In the genomic region with DNA sequence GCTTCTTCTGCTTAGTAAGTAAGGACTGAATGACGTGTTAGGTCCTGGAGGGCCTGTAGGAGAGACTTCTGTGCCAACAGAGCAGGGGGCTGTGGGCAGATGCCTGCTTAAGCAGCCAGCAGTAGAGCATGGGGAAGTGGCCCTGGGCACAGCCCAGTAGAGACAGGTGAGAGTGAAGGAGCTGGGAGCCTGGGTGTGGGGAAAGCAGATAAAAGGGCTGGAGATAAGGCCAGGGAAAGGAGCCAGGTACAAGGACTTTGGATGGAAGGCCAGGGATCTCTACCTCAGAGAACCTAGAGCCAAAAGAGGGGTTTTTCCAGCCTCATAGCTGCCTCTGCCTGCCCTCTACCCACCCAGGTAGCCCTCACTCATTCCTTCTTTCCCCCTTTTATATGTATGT, we compare ENCODE assay signal across 32 mouse cellular contexts. TPM values are rescaled to one million over a fixed set of nuclear protein-coding genes. Genes with fewer than 3 reads are reported as not detected.
A peak's percentile ranks its signal among the peaks of the same experiment; 100 is the strongest.
DNase-seq lines count a peak whose midpoint lies in the region; ATAC-seq and TF ChIP-seq lines count a peak whose summit lies in the region.
"Had no signal": no experiment of that assay in that cellular context is flagged by ENCODE, and none has a peak within 500 bp of the region (broad histone marks: within the 10 kb centered on the region; RNA-seq: fewer than 3 reads in every experiment).

No protein-coding gene starts in this region.

- intact Hi-C loops in heart, postnatal 36 days (cut with DNase I) = no loop called here

- H3K27me3 ChIP-seq in midbrain, embryonic 11.5 days (ENCODE audit: control insufficient read depth, insufficient read depth, low read length) = no peaks in the 10 kb centered on the region
- no peaks in the 10 kb centered on the region for H3K27me3 ChIP-seq in midbrain, embryonic 15.5 days (replicated peaks)
- H3K27me3 ChIP-seq in intestine, postnatal 0 days (replicated peaks; ENCODE audit: control insufficient read depth, insufficient read depth, low read length) = no peaks in the 10 kb centered on the region
- no peaks in the 10 kb centered on the region for H3K27me3 ChIP-seq in stomach, embryonic 16.5 days (ENCODE audit: control insufficient read depth, insufficient read depth, low read length)
- H3K27me3 ChIP-seq in kidney, embryonic 14.5 days (ENCODE audit: control insufficient read depth, insufficient read depth, low read length) = no peaks in the 10 kb centered on the region
- H3K27me3 ChIP-seq: heart, embryonic 15.5 days; hindbrain, embryonic 12.5 days; midbrain, embryonic 12.5 days; neural tube, embryonic 13.5 days had no signal

- 93% methylated on average over 1 of the region's 1 CpGs for whole genome bisulfite sequencing in midbrain, embryonic 11.5 days
- 97% methylated on average over 1 of the region's 1 CpGs for WGBS in midbrain, embryonic 15.5 days
- WGBS in intestine, postnatal 0 days = 56% methylated on average over 1 of the region's 1 CpGs
- 74% methylated on average over 1 of the region's 1 CpGs for WGBS in stomach, embryonic 16.5 days
- 93% methylated on average over 1 of the region's 1 CpGs for WGBS in kidney, embryonic 14.5 days

- no peak overlapping the region for H3K4me3 ChIP-seq in midbrain, embryonic 11.5 days (ENCODE audit: low read depth, low read length)
- H3K4me3 ChIP-seq in midbrain, embryonic 15.5 days = no peak overlapping the region
- no peak overlapping the region for H3K4me3 ChIP-seq in intestine, postnatal 0 days (ENCODE audit: low read depth, low read length)
- no peak overlapping the region for H3K4me3 ChIP-seq in stomach, embryonic 16.5 days (replicated peaks; ENCODE audit: low read length)
- no peak overlapping the region for H3K4me3 ChIP-seq in kidney, embryonic 14.5 days (ENCODE audit: low read length)
- H3K4me3 ChIP-seq: erythroblast, embryonic 14.5 days; heart, embryonic 10.5 days; heart, embryonic 15.5 days; hindbrain, embryonic 12.5 days; midbrain, embryonic 12.5 days; neural tube, embryonic 13.5 days had no signal

- no peak for TF ChIP-seq CTCF in intestine, postnatal 0 days (IDR thresholded peaks at IDR 0.05; ENCODE audit: low read depth)

- no peak for ATAC-seq in midbrain, embryonic 11.5 days (ENCODE audit: low FRiP score)
- ATAC-seq in midbrain, embryonic 15.5 days (replicated peaks) = no peak
- peak; percentile 80 for ATAC-seq in intestine, postnatal 0 days
- peak; percentile 79 for ATAC-seq in stomach, embryonic 16.5 days (ENCODE audit: insufficient read depth, low FRiP score)
- no peak for ATAC-seq in kidney, embryonic 14.5 days (ENCODE audit: low FRiP score, low TSS enrichment)
- ATAC-seq: forebrain, postnatal 0 days; hindbrain, postnatal 0 days had no signal

- H3K27ac ChIP-seq in midbrain, embryonic 11.5 days (ENCODE audit: low read depth, low read length) = no peak overlapping the region
- no peak overlapping the region for H3K27ac ChIP-seq in midbrain, embryonic 15.5 days
- H3K27ac ChIP-seq in intestine, postnatal 0 days (ENCODE audit: low read depth, low read length) = 0 out of 2 replicates have a peak overlapping the region, but pooled peaks have one; percentile 16
- H3K27ac ChIP-seq in stomach, embryonic 16.5 days (ENCODE audit: low read length) = peak overlapping the region; percentile 10; the same call in 1 of the 2 replicates
- H3K27ac ChIP-seq in kidney, embryonic 14.5 days (ENCODE audit: low read depth, low read length) = no peak overlapping the region
- H3K27ac ChIP-seq: hindbrain, embryonic 12.5 days; hindbrain, postnatal 0 days; macrophage; midbrain, embryonic 12.5 days; neural tube, embryonic 13.5 days had no signal

- no peaks in the 10 kb centered on the region for H3K4me1 ChIP-seq in midbrain, embryonic 11.5 days (ENCODE audit: control insufficient read depth, insufficient read depth, low read length)
- H3K4me1 ChIP-seq in midbrain, embryonic 15.5 days = no peaks in the 10 kb centered on the region
- H3K4me1 ChIP-seq in intestine, postnatal 0 days (replicated peaks; ENCODE audit: control insufficient read depth, insufficient read depth, low read length) = peaks cover 4% of the 10 kb centered on the region
- H3K4me1 ChIP-seq in stomach, embryonic 16.5 days (ENCODE audit: control insufficient read depth, insufficient read depth, low read length) = 0 out of 2 replicates have a peak, but pooled peaks cover 5% of the 10 kb centered on the region
- H3K4me1 ChIP-seq in kidney, embryonic 14.5 days (ENCODE audit: control insufficient read depth, insufficient read depth, low read length) = no peaks in the 10 kb centered on the region
- H3K4me1 ChIP-seq: midbrain, embryonic 12.5 days had no signal

- no peak overlapping the region for H3K9ac ChIP-seq in midbrain, embryonic 11.5 days (ENCODE audit: low read length)
- no peak overlapping the region for H3K9ac ChIP-seq in midbrain, embryonic 15.5 days
- no peak overlapping the region for H3K9ac ChIP-seq in intestine, postnatal 0 days (ENCODE audit: low read depth, low read length)
- H3K9ac ChIP-seq in stomach, embryonic 16.5 days (ENCODE audit: low read length) = no peak overlapping the region
- H3K9ac ChIP-seq in kidney, embryonic 14.5 days (ENCODE audit: low read depth, low read length) = no peak overlapping the region
- H3K9ac ChIP-seq: forebrain, postnatal 0 days; heart, embryonic 15.5 days; hindbrain, embryonic 12.5 days; midbrain, embryonic 12.5 days; neural tube, embryonic 13.5 days had no signal

- no peaks in the 10 kb centered on the region for H3K9me3 ChIP-seq in midbrain, embryonic 11.5 days (ENCODE audit: control insufficient read depth, low read length)
- no peaks in the 10 kb centered on the region for H3K9me3 ChIP-seq in midbrain, embryonic 15.5 days
- H3K9me3 ChIP-seq in intestine, postnatal 0 days (ENCODE audit: control insufficient read depth) = no peaks in the 10 kb centered on the region
- H3K9me3 ChIP-seq in stomach, embryonic 16.5 days (replicated peaks; ENCODE audit: control insufficient read depth, low read length) = no peaks in the 10 kb centered on the region
- H3K9me3 ChIP-seq in kidney, embryonic 14.5 days (ENCODE audit: control insufficient read depth, low read length) = no peaks in the 10 kb centered on the region
- H3K9me3 ChIP-seq: G1E; heart, embryonic 15.5 days; midbrain, embryonic 12.5 days; neural tube, embryonic 13.5 days had no signal

- H3K36me3 ChIP-seq in midbrain, embryonic 11.5 days (ENCODE audit: control insufficient read depth, insufficient read depth, low read length) = 0 out of 2 replicates have a peak, but pooled peaks cover 2% of the 10 kb centered on the region
- no peaks in the 10 kb centered on the region for H3K36me3 ChIP-seq in midbrain, embryonic 15.5 days (replicated peaks)
- 0 out of 2 replicates have a peak, but pooled peaks cover 6% of the 10 kb centered on the region for H3K36me3 ChIP-seq in intestine, postnatal 0 days (ENCODE audit: control insufficient read depth, insufficient read depth)
- no peaks in the 10 kb centered on the region for H3K36me3 ChIP-seq in stomach, embryonic 16.5 days (ENCODE audit: control insufficient read depth, insufficient read depth, low read length)
- no peaks in the 10 kb centered on the region for H3K36me3 ChIP-seq in kidney, embryonic 14.5 days (ENCODE audit: control insufficient read depth, insufficient read depth, low read length)
- H3K36me3 ChIP-seq: heart, embryonic 15.5 days; midbrain, embryonic 12.5 days had no signal

- DNase-seq in heart, adult 11 months = peak; percentile 90
- no peak for DNase-seq in heart, postnatal 36 days
- DNase-seq in midbrain, embryonic 11.5 days (ENCODE audit: low spot score, missing footprints) = peak; percentile 37
- no peak for DNase-seq in lung, adult 18-20 months
- DNase-seq: adrenal gland, postnatal 14 days; cerebellum, adult 11 months; cerebellum, adult 9-11 months; forebrain, postnatal 0 days; gastrocnemius, postnatal 10 days; kidney, postnatal 14 days; layer of hippocampus, adult 9-11 months; liver; lung, adult 2 months; lung, postnatal 10 days; thymus, adult 18-20 months; thymus, postnatal 4 days had no signal

- no peak overlapping the region for H3K4me2 ChIP-seq in midbrain, embryonic 11.5 days
- H3K4me2 ChIP-seq in midbrain, embryonic 15.5 days = no peak overlapping the region
- peak overlapping the region; percentile 17; the same call in 1 of the 2 replicates for H3K4me2 ChIP-seq in intestine, postnatal 0 days (replicated peaks; ENCODE audit: low read depth)
- no peak overlapping the region for H3K4me2 ChIP-seq in stomach, embryonic 16.5 days (ENCODE audit: low read depth, low read length)
- H3K4me2 ChIP-seq in kidney, embryonic 14.5 days (replicated peaks; ENCODE audit: low read depth, low read length) = no peak overlapping the region
- H3K4me2 ChIP-seq: heart, embryonic 15.5 days; hindbrain, embryonic 12.5 days; midbrain, embryonic 12.5 days; neural tube, embryonic 13.5 days had no signal

RNA-seq across cellular contexts. Expression of a gene that starts 14.7 kb away (rescaled TPM):
- total RNA-seq in heart, postnatal 36 days (2021) = 1 to 10 TPM; 8.1 to 8.2 TPM
- 5.0 and 6.1 TPM in 2 replicates for polyA plus RNA-seq in midbrain, embryonic 11.5 days (2014; fragmentation: Nextera tagmentation; extraction: Ambion mirVana)
- polyA plus RNA-seq in midbrain, embryonic 15.5 days (2015; fragmentation: Nextera tagmentation; extraction: Ambion mirVana) = 9.2 TPM in 2 replicates
- polyA plus RNA-seq in intestine, postnatal 0 days (2015; fragmentation: Nextera tagmentation; extraction: Ambion mirVana) = 1.6 and 1.7 TPM in 2 replicates
- 3.9 and 4.5 TPM in 2 replicates for polyA plus RNA-seq in stomach, embryonic 16.5 days (2015; fragmentation: Nextera tagmentation; extraction: Ambion mirVana)
- 6.9 and 10.0 TPM in 2 replicates for polyA plus RNA-seq in kidney, embryonic 14.5 days (2014; fragmentation: Nextera tagmentation; extraction: Ambion mirVana)

RNA-seq across cellular contexts. Expression of a gene that starts 28.6 kb away (rescaled TPM):
- not detected for total RNA-seq in heart, postnatal 36 days (2021)
- polyA plus RNA-seq in midbrain, embryonic 11.5 days (2014; fragmentation: Nextera tagmentation; extraction: Ambion mirVana) = not detected in 2 replicates
- 0.05 and 0.10 TPM in 2 replicates for polyA plus RNA-seq in midbrain, embryonic 15.5 days (2015; fragmentation: Nextera tagmentation; extraction: Ambion mirVana)
- polyA plus RNA-seq in intestine, postnatal 0 days (2015; fragmentation: Nextera tagmentation; extraction: Ambion mirVana) = 0.14 TPM in 1 of 2 replicates, not detected in the other
- 0.05 and 0.10 TPM in 2 replicates for polyA plus RNA-seq in stomach, embryonic 16.5 days (2015; fragmentation: Nextera tagmentation; extraction: Ambion mirVana)
- 0.04 and 0.07 TPM in 2 replicates for polyA plus RNA-seq in kidney, embryonic 14.5 days (2014; fragmentation: Nextera tagmentation; extraction: Ambion mirVana)
- total RNA-seq: G1E; gastrocnemius, postnatal 10 days; heart, postnatal 25 days had no signal
- polyA plus RNA-seq: forebrain, embryonic 11.5 days; G1E; heart, embryonic 10.5 days; heart, embryonic 15.5 days; limb, embryonic 11.5 days; macrophage; midbrain, embryonic 12.5 days had no signal

Comparison
In these comparisons a context has a peak if more than half of its experiments do, and no peak if none do; other contexts are left out.
1. DNase-seq: peak in heart, adult 11 months (single experiment) and midbrain, embryonic 11.5 days (single experiment); none in heart, postnatal 36 days (0 of 2) and lung, adult 18-20 months (0 of 2).
2. ATAC-seq: peak in intestine, postnatal 0 days (single experiment) and stomach, embryonic 16.5 days (single experiment); none in midbrain, embryonic 11.5 days (single experiment), midbrain, embryonic 15.5 days (single experiment) and kidney, embryonic 14.5 days (single experiment).
3. H3K27ac ChIP-seq: peak in intestine, postnatal 0 days (single experiment) and stomach, embryonic 16.5 days (single experiment); none in midbrain, embryonic 11.5 days (single experiment), midbrain, embryonic 15.5 days (single experiment) and kidney, embryonic 14.5 days (single experiment).